Mouse (Mus musculus): ENCODE measurements around the gene Gnao1. TPM values are rescaled to one million over a fixed set of nuclear protein-coding genes. Genes with fewer than 3 reads are reported as not detected.

Gnao1 gene
- polyA plus RNA-seq, 1 experiment, result 443 TPM

DNA sequence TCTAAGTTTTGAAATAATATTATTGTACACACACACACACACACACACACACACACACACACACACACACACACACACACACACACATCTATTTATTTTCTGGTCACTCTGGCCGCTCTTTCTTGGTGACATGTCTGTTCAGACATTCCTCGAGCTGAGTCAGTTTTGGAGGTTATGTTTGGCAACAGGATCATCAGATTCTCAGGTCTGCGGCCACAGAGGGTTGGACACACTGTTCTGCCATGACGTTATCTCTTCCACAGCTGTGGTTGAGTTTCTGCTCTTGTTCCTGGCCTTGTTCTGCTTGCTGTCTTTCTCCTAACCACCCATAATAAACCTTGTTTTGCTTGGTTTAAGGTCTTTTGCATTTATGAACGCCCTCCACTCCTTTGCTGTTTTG lies 61.5 kb downstream of the Gnao1 start:
- TF ChIP-seq POLR2A (IDR thresholded peaks at IDR 0.05; ENCODE audit: borderline replicate concordance, extremely low read depth, insufficient read depth, insufficient read length, poor library complexity, severe bottlenecking) (no peak), CTCF (IDR thresholded peaks at IDR 0.05; ENCODE audit: borderline replicate concordance, extremely low read depth, insufficient read depth, insufficient read length) (no peak)

DNA sequence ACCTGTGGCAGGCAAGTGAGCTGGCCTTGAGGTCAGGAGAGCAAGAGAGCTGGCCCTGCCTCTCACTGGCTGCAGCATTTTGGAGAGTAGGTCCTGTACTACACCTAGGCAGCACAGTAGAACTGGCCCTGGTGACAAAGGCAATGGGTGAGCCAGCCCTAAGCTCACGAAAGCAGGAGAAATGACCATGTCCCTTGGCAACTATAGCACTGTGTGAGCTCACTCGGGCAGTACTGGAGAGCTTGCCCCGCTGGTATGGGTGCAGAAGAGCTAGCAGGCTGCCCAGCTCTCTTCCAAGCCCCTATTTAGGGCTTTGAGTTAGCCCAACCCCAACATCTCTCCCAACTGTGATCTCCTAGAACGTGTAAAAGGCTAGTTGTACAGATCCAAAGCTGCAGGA lies 68.6 kb downstream of the Gnao1 start:
- no peak for DNase-seq (ENCODE audit: low read depth)

More for the DNA sequence above, 61.5 kb downstream of the Gnao1 start:
- DNase-seq (ENCODE audit: low read depth), result no peak

DNA sequence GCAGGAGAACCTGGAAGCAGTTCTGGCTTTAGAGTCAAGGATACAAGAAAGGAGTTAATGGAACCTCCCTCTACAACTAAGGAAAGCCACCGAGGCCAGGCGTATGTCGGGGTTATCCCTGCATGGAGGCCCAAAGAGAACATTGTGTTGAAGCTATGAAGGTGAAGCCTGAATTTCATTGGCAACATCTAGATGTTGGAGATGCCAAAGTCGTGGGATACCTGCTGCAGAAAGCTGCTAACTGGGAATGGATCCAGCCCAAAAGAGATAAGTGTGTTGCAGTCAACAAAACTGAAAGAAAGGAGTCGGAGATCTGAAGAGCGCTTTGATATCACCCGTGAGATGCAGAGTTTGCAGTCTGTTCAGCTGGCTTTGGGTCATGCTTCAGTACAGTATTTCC lies 70.2 kb downstream of the Gnao1 start:
- no peak for TF ChIP-seq CTCF (IDR thresholded peaks at IDR 0.05; ENCODE audit: borderline replicate concordance, extremely low read depth, insufficient read depth, insufficient read length)
- TF ChIP-seq POLR2A (IDR thresholded peaks at IDR 0.05; ENCODE audit: borderline replicate concordance, extremely low read depth, insufficient read depth, insufficient read length, poor library complexity, severe bottlenecking), result no peak
- no peak for DNase-seq (ENCODE audit: low read depth)

More for the DNA sequence above, 68.6 kb downstream of the Gnao1 start:
- no peak for TF ChIP-seq POLR2A (IDR thresholded peaks at IDR 0.05; ENCODE audit: borderline replicate concordance, extremely low read depth, insufficient read depth, insufficient read length, poor library complexity, severe bottlenecking)
- no peak for TF ChIP-seq CTCF (IDR thresholded peaks at IDR 0.05; ENCODE audit: borderline replicate concordance, extremely low read depth, insufficient read depth, insufficient read length)

DNA sequence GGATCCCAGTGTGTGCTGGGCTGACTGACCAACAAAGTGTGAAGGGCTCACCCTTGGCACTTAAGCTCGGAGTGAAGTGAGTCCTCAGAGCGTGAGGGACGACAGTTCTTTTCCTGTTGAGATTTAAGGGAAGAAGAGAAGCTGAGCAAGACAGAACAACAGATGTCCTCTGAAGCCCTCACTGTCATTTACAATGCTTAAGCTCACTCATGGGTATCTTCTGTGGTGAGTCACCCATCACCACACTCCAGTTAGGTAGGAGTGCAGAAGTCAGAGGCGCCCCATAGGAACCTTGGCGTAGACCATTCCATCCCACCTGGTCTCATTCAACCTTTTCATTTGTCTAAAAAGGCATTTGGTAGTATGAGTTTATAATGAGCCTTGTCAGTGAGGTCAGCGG lies 71.6 kb downstream of the Gnao1 start:
- TF ChIP-seq CTCF (IDR thresholded peaks at IDR 0.05; ENCODE audit: borderline replicate concordance, extremely low read depth, insufficient read depth, insufficient read length) (no peak), POLR2A (IDR thresholded peaks at IDR 0.05; ENCODE audit: borderline replicate concordance, extremely low read depth, insufficient read depth, insufficient read length, poor library complexity, severe bottlenecking) (no peak)
- DNase-seq (ENCODE audit: low read depth), result no peak

DNA sequence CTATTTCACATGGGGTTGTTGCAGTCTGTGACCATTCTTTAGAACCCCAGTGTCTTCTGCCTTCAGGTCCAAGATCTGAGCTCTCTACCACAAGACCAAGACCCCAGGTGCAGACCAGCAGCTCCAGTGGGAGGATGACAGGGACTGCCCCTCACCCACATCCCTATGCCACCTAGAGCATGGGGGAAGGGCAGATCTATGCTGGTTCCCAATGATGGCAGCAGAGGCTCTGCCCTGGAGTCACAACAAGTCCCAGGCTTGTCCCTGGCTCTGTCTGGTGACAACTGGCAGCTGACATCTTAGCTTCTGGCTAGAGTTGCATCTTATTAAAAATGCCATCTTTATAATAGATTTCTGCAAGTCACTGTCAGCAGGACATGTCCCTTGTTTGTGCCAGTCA lies 73.5 kb downstream of the Gnao1 start:
- DNase-seq (ENCODE audit: low read depth), result no peak
- TF ChIP-seq CTCF (IDR thresholded peaks at IDR 0.05; ENCODE audit: borderline replicate concordance, extremely low read depth, insufficient read depth, insufficient read length) (no peak), POLR2A (IDR thresholded peaks at IDR 0.05; ENCODE audit: borderline replicate concordance, extremely low read depth, insufficient read depth, insufficient read length, poor library complexity, severe bottlenecking) (no peak)

DNA sequence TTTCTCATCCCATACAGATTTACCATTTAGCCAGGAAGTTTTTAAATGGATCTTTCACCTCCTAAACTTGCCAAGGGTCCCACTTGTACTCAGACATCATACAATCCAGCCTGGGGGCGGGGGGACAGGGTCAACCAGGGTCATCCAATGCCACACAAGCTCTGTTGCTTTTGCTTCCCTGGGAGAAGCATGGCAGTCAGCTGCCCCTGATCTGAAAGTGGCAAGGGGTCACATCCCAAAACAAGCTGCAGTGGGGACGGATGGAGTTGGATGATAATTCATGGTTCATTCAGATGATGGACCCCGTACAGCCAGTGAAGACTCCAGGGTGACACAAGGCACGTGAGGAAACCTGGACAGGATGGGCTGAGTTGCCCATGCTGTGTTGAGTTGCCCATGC lies 74.0 kb downstream of the Gnao1 start:
- no peak for DNase-seq (ENCODE audit: low read depth)
- no peak for TF ChIP-seq POLR2A (IDR thresholded peaks at IDR 0.05; ENCODE audit: borderline replicate concordance, extremely low read depth, insufficient read depth, insufficient read length, poor library complexity, severe bottlenecking)
- TF ChIP-seq CTCF (IDR thresholded peaks at IDR 0.05; ENCODE audit: borderline replicate concordance, extremely low read depth, insufficient read depth, insufficient read length), result no peak

DNA sequence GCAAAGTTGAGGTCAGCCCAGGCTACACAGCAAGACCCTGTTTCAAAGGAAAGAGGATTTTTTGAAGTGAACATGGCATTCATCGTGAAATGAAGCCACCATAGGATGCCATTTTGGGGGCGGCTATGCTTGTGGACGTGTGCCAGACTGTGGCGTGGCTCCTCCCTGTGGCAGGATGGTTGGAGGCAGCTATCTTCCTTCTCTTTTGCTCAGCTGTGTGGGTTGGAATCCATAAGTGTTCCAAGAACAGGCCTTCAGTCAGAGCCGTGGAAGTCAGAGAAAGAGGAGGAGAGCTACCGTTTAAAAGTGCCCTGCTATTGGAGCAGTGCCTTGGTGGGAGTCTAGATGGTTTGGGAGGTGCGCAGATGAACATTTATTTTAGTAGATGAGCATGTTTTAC lies 74.5 kb downstream of the Gnao1 start:
- DNase-seq (ENCODE audit: low read depth), result no peak

DNA sequence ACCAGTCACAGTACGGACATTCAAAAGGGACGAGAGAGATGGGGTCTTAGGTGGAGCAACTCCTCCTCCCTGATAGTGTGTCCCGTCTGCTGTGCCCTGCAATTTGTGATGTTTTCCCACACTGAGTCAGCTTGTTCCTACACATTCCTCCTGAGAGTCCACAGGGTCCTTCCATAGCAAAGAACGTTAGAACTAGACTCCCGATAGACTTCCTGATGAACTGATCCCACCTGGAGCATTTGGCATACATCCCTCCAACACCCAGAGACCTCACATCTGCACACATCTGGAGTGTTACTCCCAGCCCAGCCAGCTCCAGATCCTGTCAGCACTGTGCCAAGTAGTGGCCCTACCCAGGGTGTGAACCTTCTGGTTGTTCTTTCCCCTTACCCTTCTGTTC lies 76.4 kb downstream of the Gnao1 start:
- no peak for DNase-seq (ENCODE audit: low read depth)
- TF ChIP-seq POLR2A (IDR thresholded peaks at IDR 0.05; ENCODE audit: borderline replicate concordance, extremely low read depth, insufficient read depth, insufficient read length, poor library complexity, severe bottlenecking) (no peak), CTCF (IDR thresholded peaks at IDR 0.05; ENCODE audit: borderline replicate concordance, extremely low read depth, insufficient read depth, insufficient read length) (no peak)

More for the DNA sequence above, 74.5 kb downstream of the Gnao1 start:
- no peak for TF ChIP-seq CTCF (IDR thresholded peaks at IDR 0.05; ENCODE audit: borderline replicate concordance, extremely low read depth, insufficient read depth, insufficient read length)
- TF ChIP-seq POLR2A (IDR thresholded peaks at IDR 0.05; ENCODE audit: borderline replicate concordance, extremely low read depth, insufficient read depth, insufficient read length, poor library complexity, severe bottlenecking), result no peak

DNA sequence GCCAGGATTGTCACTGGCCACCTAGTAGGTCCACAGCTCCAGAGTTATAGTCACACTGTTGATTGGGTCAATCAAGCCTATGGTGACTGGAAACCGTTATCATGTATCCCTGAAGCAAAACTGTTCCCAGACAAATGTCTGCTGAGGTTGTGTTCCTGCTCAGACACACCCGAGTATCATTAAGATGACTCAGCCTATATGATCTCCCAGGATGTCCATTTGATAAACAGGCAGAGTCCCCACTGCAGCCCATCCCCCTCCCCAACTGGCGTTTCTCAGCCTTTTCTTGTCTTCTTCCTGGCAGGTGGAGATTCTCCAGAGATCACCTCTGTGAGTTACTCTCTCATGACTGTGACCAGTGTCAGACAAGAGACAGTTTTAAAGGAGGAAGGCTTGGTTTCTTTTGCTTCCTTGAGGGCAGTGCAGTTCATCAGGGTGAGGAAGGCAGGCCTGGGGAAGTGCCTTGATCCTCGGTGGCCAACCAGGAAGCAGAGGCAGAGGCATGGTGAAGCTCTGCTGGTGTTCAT lies 78.4 kb downstream of the Gnao1 start:
- DNase-seq (ENCODE audit: low read depth), result no peak
- no peak for TF ChIP-seq POLR2A (IDR thresholded peaks at IDR 0.05; ENCODE audit: borderline replicate concordance, extremely low read depth, insufficient read depth, insufficient read length, poor library complexity, severe bottlenecking)

DNA sequence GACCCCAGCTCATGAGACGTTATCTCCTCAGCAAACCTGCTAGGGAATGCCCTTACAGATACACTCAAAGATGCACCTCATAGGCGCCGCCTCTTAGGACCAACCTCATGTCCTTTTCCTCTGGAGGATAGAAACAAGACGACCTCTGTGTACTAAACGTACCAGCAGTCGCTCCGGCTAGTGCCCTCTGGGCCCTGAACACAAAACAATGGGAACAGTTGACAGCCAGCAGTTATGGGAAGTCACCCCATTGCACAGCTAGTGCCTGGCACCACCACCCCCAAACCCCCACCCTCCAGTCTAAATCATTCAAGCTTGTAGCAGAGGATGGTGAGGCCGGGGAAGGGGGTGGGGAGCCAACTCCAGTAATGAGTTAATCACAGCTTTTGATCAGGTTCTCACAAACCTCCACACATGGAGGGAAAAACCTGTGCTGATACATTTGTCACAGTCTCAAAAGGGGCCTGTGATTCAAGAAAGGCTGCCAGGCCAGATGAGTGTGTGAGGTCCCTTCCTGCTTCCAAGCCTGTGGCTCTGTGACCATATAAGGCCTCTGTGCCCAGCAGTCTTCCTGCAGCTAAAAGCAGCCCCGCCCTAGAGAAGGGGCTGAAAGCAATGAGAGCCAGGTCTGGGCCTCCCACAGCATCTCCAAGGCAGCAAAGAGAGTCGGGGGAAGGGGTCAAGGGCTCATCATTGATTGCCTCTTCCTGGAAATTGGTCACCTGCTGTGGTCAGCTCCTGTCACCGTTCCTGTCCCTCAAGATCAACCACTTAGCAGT lies 79.1 kb downstream of the Gnao1 start:
- peak; percentile 41 for DNase-seq (ENCODE audit: low read depth)
- TF ChIP-seq POLR2A (IDR thresholded peaks at IDR 0.05; ENCODE audit: borderline replicate concordance, extremely low read depth, insufficient read depth, insufficient read length, poor library complexity, severe bottlenecking) (no peak), CTCF (IDR thresholded peaks at IDR 0.05; ENCODE audit: borderline replicate concordance, extremely low read depth, insufficient read depth, insufficient read length) (no peak)

DNA sequence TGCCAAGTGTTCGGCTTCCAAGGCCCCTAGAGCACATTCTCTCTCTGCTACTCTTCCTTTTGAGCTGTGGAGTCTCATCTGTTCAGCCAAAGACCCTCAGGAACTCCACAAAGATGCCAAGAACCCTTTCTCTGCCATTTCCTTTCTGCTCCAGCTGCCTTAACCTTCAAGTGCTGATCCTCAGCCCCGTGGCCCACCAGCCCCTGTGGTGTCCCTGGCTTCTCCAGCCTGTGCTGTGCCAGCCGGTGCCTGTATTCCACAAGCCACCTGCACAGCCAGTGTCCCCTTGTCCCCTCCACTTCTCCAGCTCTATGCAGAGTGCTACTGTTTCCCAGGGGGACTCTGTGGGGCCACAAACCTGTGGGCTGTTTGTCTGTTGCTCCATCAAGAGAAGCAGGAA lies 83.8 kb downstream of the Gnao1 start:
- DNase-seq (ENCODE audit: low read depth), result no peak
- no peak for TF ChIP-seq CTCF (IDR thresholded peaks at IDR 0.05; ENCODE audit: borderline replicate concordance, extremely low read depth, insufficient read depth, insufficient read length)
- no peak for TF ChIP-seq POLR2A (IDR thresholded peaks at IDR 0.05; ENCODE audit: borderline replicate concordance, extremely low read depth, insufficient read depth, insufficient read length, poor library complexity, severe bottlenecking)
